Mouse (Mus musculus): ENCODE measurements around the gene 4922502D21Rik. TPM values are rescaled to one million over a fixed set of nuclear protein-coding genes. Genes with fewer than 3 reads are reported as not detected.
"Not testable (repeated sequence)": the region's sequence is repeated elsewhere in the genome, so short reads cannot be mapped to it uniquely, and the experiment has no call there.

4922502D21Rik gene
- not detected for total RNA-seq (2021)
- polyA plus RNA-seq (2012; rRNA removed): not detected in 2 replicates
- long read RNA-seq: 0 reads

DNA sequence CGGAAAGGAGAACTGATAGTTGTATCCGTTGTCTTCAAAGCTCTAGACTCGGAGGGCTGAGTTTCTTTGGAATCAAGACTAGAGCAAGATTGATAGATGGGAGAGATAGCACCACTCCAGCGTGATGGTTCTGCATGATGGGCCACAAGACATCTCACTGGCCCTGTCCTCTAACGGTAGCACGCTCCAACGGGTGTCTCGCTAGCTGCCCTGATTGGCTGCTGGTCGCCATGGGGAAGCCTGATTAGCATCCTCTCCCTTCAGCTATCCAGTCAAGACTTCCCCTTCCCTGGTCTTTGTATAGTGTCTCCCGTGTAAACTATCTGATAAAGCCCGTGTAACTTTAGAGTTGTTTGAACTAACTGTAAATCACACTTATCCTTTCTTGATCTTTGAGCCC lies at the start of gene 4922502D21Rik:
Gene 4922502D21Rik, minus strand, starts transcription at position 187 of the 400 bp plus-strand sequence.
- no peak for DNase-seq

DNA sequence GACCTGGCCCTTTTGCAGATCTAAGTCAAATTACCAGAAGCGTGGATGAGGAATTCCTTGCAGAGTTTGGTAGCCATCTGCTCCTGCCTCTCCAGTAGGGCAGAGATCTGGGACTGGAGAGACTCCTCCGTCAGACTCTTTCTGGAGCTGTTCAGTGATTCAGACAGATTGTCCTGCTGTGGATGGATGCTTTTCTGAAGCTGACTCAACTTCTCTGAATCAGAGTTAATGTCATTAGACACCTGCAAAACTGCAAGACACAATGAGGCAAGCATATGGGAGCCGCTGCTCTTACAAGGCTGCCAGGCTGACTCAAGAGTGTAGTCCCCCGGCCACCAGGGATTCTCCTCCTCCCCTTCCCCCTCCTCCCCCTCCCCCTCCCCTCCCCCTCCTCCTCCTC lies 48.9 kb upstream of the 4922502D21Rik start:
- DNase-seq: no peak

DNA sequence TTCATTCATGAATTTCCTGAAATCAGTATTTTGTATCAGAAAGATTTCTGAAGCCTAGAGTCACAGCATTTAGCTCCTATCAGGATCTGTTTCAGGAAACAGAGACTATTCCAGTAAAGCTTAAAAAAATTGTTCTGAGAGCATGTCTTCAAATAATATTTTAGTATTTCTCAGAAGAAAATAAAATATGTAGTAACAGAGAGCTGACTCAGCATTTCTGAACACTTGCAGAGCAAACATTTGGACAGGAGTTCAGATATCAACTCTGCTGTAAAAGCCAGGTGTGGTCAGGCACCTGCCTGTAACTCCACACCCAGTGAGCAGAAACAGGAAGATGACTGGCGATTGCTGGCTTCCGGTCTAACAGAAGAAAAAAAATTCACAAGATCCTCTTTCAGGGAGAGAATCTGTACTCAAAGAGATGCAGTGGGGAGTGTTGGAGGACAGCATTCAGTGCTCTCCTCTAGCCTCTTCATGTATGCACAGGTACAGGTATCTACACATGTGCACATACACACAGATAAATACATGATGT lies 43.4 kb upstream of the 4922502D21Rik start:
- no peak for DNase-seq

DNA sequence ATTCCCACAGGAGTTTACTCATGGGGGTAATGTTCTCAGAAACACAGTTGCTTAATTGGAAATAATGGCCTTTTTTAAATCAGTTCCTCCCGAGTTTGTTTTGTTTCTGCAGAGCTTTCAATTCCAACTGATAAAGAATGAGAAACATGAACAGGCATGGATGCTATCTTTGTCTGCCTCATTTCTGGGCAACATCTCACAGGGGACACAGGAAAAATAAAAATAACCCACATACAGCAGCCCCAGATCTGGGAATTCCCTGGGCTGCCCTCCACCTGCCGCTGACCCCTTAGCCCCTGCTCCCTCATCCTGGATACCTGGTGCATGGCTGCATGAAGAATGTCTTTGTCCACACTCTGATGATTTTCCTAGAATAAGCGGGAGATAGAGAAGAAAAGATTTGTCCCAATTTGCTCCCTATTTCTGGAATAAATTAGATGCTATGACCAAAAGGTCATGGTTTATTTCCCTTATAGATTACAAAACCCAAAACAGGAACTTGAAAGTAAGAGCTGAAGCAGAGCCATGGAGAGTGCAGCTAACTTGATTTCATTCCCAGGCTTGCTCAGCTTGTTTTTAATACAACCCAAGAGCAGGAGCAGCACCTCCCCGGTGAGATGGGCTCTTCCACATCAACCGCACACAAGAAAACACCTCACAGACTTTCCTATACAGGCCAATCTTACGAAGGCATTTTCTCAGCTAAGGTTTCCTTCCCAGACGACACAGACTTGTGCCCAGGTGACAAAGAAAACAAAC lies 38.0 kb upstream of the 4922502D21Rik start:
- DNase-seq: no peak

DNA sequence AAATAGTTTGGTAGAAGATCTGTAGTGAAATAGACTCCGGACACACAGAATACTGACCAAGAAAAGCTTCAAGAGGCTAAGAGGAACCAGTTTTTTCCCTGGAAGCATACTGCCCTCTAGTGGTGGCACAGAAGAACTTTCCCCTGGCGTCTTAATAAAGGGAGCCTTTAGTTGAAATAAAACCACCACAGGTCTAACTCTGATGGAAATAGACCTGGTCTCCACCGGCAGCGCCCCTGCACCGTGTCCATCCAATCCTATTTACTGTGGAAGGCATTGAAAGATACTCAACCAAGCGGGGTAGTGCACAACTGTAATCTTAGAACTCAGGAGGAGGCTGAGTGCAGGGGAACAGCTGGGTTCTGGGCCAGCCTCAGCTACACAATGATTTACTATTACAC lies 34.4 kb upstream of the 4922502D21Rik start:
- DNase-seq: peak; percentile 10

DNA sequence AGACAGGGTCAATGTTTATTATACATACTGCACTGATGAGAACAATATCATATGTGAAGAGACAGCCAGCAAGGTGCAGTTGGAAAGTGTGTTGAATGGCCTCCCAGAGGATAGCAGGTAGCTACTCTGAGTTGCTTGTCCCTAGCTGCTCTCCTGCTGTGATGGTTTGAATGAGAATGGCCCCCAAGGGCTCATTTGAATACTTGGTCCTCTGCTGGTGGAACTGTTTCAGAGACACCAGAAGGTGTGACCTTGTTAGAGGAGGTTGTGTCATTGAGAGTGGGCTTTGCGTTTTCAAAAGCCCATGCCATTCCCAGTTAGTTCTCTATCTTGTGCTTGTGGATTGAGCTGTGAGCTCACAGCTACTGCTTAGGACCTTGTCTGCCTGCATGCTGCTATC lies 32.3 kb upstream of the 4922502D21Rik start:
- no peak for DNase-seq

DNA sequence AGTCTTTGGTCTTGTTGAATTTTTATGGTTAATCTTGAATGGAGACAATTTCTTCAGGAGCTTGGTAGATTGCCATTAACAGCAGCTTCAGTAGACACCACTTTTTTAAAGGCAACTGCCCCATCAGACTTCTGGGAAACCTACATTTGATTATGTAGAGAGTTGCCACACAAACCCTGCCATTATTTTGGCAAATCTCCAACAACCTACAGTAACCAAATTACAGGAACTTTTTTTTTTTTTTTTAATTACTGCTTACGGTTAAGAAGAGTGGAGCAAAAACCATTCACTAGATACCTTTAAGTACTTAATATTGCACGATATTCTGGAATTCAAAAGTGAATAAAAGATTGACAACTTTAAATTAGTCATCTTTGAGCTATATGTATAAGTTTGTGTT lies 27.9 kb upstream of the 4922502D21Rik start:
- DNase-seq: no peak

DNA sequence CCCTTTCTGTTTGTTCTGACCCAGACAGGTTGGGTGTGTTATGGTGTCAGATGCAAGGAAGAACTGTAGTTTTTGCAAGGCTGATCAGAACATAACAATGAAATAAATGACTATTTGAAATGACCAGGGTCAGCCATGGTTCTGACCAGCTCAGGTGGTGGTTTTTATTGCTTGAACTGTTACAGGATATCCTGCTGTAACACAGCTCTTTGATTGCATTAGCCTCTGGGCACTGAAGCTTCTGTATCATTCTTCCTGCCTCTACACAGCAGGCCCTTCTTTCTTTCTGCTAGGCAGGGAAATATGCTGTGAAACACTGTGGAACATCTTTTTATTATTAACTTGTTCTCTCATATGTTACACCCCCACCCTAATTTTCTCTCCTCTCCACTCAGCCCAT lies 24.8 kb upstream of the 4922502D21Rik start:
- DNase-seq: no peak

DNA sequence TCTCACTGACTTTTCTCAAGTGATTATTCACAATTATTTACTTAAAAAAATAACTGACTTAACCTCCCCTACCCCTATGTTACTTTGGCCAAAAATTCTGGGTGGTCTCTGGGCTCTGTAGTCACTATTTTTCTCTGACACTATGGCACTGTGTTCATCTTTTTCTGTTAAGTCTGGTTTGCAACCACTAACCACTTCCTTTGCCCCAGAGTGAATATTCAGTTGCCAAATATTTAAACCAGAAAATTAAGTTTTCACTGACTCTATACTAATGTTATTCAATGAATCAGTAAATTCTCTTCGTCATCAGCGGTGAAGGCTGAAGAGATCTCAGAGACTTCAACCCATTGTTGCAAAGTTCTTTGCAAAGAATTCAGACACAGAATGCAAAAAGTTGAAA lies 24.2 kb upstream of the 4922502D21Rik start:
- no peak for DNase-seq

DNA sequence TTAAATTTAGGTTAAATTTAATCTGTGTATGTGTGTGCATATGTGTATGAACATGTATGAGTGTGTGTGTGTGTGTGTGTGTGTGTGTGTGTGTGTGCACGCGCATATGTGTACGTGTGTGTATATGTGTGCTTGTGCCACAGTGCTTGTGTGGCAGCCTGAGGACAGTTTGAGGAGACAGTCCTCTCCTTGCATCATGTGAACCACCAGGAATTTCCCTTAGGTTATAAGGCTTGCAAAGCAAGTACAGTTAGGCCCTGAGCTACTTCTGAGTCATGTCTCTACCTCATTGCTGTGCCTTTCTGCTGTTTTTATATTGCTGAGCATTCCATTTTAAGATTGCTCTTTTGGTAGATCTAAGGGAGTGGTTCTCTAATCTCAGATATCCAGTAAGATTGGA lies 19.5 kb upstream of the 4922502D21Rik start:
- DNase-seq: no peak

DNA sequence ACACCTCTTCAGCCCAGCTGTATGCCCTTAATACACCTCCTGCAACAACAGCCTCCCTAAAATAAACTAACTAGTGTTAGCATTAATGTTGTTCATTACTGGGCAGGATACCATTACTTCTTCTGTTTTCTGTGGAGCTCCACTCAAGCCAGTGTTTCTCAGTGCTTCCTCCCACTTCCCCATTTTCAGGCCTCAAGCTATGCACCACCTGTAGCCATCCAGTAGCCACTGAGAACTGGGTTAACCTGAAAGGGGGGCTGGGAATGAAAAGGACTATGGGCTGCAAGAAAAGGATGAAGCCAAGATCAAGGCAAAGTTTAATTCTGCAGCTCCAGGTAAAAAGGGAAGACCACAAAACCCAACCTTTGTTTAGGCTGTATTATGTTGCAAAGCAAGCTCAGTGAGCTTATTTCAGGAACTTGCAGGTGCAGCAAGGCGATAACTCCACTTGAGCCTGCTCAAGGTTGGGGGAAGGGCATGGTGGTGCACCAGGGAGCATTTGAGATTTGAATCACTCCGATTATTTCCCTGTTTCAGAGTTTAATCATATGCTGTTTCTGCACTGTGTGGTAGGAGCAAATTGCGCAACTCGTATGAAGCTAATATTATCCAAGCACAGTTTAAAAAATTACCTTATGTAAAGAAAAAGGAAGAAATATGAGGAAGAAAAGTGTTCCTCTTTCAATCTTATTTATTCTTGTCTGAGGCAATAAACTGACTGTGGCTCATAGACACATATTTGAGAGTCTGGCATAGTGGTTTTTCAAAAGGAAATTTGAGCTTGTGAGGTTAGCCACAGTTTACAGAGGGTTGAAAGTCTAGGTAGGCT lies 18.1 kb upstream of the 4922502D21Rik start:
- no peak for DNase-seq

DNA sequence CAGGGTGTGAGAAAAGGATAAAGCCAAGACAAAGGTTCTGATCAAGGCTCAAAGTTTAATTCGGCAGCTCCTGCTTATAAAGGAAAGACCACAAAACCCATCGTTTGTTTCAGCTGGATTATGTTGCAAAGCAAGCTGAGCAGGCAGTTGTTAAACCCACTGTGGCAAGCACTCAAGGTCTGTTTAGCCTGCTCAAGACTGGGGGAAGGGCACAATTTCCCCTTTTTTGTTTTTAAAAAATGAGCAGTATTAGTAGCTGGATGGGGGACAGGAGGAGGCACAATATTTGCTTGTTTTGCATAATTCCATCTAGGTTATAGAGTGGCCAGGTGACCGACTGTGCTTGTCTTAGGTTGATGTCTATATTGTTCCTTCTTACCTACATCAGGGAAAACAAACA lies 12.8 kb upstream of the 4922502D21Rik start:
- no peak for DNase-seq

DNA sequence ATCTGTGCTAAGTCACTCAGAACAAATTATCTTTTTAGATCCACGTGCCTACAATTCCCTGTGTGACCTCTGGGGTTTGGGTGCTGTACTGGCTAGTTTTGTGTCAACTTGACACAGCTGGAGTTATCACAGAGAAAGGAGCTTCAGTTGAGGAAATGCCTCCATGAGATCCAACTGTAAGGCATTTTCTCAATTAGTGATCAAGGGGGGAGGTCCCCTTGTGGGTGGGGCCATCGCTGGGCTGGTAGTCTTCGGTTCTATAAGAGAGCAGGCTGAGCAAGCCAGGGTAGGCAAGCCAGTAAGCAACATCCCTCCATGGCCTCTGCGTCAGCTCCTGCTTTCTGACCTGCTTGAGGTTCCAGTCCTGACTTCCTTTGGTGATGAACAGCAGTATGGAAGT lies 10.8 kb upstream of the 4922502D21Rik start, which contains the start of gene Clec12a:
Gene Clec12a, plus strand, starts transcription at position 301 of the 400 bp plus-strand sequence.
- DNase-seq: not testable (repeated sequence)

DNA sequence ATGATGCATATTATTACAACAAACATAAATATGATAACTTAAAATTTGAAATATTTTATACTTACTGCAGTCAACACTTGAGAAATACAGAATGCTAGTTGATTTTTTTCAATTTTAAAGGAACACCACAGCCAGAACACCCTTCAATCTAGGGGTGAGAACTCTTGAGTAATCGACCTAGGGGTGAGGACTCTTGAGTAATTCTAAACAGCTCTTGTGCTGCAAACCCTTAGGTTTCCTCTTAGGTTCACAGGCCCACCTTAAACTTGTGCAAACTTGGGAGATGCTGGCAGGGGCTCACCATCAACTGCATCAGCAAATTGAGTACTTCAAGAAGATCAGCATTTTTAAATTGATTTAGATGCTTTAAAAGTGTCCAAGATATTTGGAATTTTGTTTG lies 6.2 kb upstream of the 4922502D21Rik start:
- DNase-seq: no peak

DNA sequence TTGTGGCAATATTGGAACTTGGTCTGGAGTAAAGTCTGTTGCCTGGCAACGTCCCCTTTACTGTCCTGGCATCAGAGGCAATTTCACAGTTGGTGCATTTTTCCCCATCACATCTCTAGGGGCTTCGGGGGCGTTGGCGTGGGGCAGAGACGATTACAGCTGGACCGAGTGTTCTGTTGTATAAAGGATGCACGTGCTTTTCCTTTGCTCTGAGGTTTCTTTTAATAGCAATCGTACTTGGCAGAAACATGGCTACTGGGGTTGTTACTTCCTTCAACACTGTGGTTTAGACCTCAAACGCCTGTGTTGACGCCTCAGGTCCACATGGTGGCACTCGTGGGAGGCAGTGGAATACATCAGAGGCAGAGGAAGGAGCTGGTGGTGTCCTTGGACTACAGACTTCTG lies 2.1 kb upstream of the 4922502D21Rik start:
- DNase-seq: peak; percentile 34

DNA sequence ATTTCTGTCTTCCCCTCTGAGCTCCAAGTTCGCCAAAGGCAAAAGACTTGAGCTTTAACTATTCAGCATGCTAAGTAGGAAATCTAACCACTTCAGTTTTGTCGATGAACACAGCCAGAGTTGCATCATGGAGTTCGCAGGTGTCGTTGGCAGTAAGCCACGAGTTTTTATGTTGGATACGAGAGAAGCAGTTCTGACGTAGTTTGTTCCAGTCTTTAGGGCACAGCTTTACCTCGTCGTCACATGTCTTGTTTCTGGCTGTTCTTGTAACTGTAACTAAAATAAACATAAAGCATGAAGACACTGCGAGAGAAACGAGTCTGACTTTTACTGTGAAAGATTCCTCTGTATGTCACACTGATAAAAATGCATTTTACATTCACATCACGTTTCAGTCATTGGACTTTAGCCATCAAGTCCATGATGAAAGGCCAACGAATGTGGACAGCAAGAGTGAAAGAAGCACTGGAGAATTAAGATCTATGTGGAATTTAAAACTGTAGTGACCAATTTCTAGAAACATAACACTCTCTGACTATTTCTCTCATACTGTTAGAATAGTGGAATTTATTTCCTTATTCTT lies 4.9 kb downstream of the 4922502D21Rik start:
- DNase-seq: no peak

DNA sequence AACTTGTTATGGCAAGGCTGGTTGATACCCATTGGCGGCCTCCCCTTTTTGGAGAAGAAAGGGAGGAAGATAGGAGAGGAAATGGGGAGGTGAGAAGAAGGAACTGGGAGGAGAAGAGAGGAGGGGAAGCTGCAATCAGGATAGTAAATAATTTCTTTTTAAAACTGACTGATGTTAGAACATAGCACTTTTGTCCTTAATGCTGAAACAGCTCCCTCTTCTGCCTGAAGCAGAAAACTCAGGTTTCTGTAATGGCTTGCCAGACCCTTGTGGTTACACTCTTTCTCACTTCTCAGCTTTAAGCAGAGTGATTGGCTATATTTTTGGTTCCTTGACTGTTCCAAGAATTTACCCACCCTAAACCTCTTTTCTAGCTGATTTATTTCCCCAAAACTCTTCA lies 5.6 kb downstream of the 4922502D21Rik start:
- DNase-seq: no peak

DNA sequence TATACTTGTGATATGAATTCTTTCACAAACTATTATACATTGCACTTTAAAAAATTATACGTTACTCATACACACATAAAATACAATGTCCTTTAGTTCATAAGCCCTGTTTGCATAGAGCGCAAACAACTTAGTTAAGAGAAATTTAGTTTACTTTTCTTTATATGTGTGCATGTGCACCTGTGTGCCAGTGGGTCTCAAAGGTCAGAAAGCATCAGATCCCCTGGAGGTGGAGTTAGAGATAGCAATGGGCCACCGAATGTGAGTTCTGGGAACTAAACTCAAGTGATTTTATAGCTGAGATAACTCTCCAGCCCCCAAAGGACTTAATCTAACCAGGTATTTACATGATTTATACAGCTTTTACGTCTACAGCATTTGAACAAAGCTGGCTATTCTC lies 12.3 kb downstream of the 4922502D21Rik start:
- DNase-seq: no peak

DNA sequence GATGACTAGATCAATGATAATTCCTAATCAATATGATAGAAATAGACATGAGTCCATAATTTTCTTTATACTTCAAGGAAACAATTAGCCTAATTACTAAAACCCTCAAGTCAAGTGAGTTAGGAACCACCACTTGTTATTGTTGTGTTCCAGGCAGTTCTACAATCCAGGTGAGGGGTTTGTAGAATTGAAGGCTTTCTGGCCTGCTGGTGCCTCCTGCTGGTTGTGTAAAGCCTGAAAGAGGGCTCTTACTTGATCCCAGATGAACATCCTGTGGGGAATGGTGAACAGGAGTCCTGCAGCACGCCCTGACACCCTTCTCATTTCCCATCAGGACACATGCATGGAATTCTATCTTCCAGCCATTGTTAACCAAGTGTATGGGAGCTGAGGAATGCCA lies 13.2 kb downstream of the 4922502D21Rik start:
- DNase-seq: no peak

DNA sequence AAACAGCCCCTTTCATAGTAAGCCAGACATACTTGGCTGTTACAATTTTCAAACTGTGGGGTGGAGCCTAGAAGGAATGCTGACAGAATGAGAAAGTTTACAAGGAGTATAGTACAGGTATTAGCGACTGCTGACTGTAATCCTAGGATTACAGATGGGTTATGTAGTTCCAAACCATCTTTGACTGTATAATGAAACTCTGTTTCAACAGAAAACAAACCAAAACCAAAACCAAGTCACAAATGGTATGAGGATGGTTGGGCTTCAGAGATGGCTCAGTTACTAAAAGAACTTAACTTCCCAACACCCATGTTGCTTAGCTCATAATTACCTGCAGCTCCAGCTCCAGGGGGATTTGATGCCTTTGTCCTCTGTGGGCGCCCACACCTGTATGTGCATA lies 15.1 kb downstream of the 4922502D21Rik start:
- no peak for DNase-seq

DNA sequence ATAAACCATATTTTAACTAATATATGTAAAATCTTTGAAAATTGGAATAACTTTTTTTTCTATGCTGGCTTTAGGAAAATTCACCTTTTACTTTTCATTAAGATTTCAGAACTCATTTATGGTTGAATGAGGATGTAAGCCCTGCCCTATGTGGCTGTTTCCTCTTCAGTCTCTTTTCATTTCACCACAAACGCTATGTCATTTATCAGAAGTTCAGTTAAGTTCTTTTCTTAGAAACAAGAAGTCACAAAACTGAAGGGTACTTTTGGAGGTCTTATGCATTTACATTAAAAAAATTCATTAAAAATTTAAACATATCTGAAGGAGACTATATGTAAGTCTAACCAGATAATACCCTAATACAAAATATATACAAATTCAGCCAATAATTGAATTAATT lies 15.9 kb downstream of the 4922502D21Rik start:
- no peak for DNase-seq

DNA sequence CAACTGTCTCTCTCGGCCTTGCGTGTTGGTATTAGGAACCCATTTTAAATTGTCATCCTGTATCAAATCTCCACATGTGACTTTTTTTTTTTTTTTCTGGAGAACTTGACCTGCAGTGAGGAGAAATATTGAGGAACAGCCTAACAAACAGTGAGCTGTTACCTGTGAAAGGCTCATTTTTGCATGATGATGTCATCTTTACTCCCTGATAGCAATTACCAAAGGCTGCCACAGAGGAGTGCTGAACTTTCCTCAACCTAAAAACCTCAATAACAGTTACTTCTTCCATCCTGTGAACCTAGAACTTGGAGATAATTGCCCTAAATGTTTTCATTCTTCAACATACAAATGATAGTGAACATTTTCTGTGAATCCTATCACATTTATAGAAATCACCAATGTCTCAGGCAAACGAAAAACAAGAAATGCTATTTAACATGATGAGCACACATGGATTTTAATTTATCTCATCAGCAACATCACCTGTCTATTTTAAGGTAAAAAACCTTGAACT lies 16.9 kb downstream of the 4922502D21Rik start:
- DNase-seq: no peak

All from adrenal gland, adult 2 months (tissue).